Mouse (Mus musculus): Measurements from ENCODE around the gene 9330159F19Rik. TPM values are rescaled to one million over a fixed set of nuclear protein-coding genes. Genes with fewer than 3 reads are reported as not detected.

9330159F19Rik gene
- polyA plus RNA-seq, 1 experiment: 7.5 TPM

Other genes starting within 250 kb of the 9330159F19Rik start
- not detected in 2 replicates for gene 2310057J18Rik, start 225.3 kb upstream of the 9330159F19Rik start, polyA plus RNA-seq (2012; rRNA removed)
- 0.25 and 0.36 TPM in 2 replicates for gene Soga3, start 67.8 kb upstream of the 9330159F19Rik start, polyA plus RNA-seq (2012; rRNA removed)
- gene Gm49353, start 12.7 kb upstream of the 9330159F19Rik start, polyA plus RNA-seq (2012; rRNA removed): 0.11 TPM in 1 of 2 replicates, not detected in the other
- gene Echdc1, start 101.6 kb downstream of the 9330159F19Rik start, polyA plus RNA-seq (2012; rRNA removed): 26.4 and 32.7 TPM in 2 replicates
- 63.8 and 67.7 TPM in 2 replicates for gene Rnf146, start 150.8 kb downstream of the 9330159F19Rik start, polyA plus RNA-seq (2012; rRNA removed)